Mouse (Mus musculus) bone marrow macrophage, adult 2 months (primary cell): ENCODE results near the gene Eva1c.

Experiments
- CTCF ChIP-seq: IDR thresholded peaks from 2 replicates; pipeline ENCODE4 v1.5.1; 2012; ENCODE audit warnings: low read depth, mild to moderate bottlenecking, low read length, moderate library complexity
- POLR2A ChIP-seq: IDR thresholded peaks from 2 replicates; pipeline ENCODE4 v1.6.1; 2012; ENCODE audit warnings: mild to moderate bottlenecking, low read depth, low read length, borderline replicate concordance

DNA sequence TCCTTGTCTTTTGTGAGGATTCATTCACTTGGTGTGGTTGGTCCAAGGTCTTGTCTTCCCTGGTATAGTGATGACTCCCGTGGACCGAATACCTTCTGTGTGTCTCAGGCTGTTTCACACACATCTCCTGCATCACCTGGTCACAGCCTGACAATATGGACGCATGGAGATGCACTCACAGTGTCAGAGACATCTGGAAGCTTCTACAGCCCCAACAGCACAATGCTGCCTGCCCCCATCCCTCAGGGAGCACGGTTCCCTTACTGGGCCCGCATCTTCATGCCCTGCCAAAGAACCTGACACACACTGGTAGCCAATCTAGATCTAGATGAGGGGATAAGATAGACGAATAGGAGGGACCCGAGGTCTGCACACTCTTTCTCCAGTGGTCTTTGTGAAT is 2.6 kb downstream of the Eva1c start:
- no peak for TF ChIP-seq CTCF
- TF ChIP-seq POLR2A, result no peak
